Mouse (Mus musculus) midbrain, embryonic 16.5 days (tissue): Measurements from ENCODE around the gene Defa30. TPM values are rescaled to one million over a fixed set of nuclear protein-coding genes. Genes with fewer than 3 reads are reported as not detected.
"Not testable (repeated sequence)": the region's sequence is repeated elsewhere in the genome, so short reads cannot be mapped to it uniquely, and the experiment has no call there.

ENCODE experiments used
- ATAC-seq: fragments of 200-750 bp; cut with Nextera tagmentation; 2 replicates; pipeline ENCODE4 v1.8.0; 2017; ENCODE audit warnings: moderate TSS enrichment
- H3K27ac ChIP-seq: fragments of 300-500 bp; sonication (generic); 2 replicates; pipeline ENCODE4 v1.5.1; 2014; ENCODE audit warnings: mild to moderate bottlenecking, low read length, mixed read lengths
- H3K27me3 ChIP-seq: fragments of 300-500 bp; sonication (generic); 2 replicates; pipeline ENCODE4 v1.6.1; 2014; ENCODE audit warnings: low read depth, low read length, mixed read lengths; ENCODE audit not compliant: control insufficient read depth, insufficient read depth
- H3K36me3 ChIP-seq: fragments of 300-500 bp; sonication (generic); 2 replicates; pipeline ENCODE4 v1.6.1; 2014; ENCODE audit warnings: mild to moderate bottlenecking, low read length, moderate library complexity, mixed read lengths; ENCODE audit not compliant: control insufficient read depth, insufficient read depth
- H3K4me1 ChIP-seq: fragments of 300-500 bp; sonication (generic); 2 replicates; pipeline ENCODE4 v1.6.1; 2014; ENCODE audit warnings: mild to moderate bottlenecking, low read length, mixed read lengths; ENCODE audit not compliant: control insufficient read depth, insufficient read depth
- H3K4me2 ChIP-seq: fragments of 300-500 bp; sonication (generic); 2 replicates; pipeline ENCODE4 v1.6.1; 2014; ENCODE audit warnings: mild to moderate bottlenecking, low read length, mixed read lengths
- H3K4me3 ChIP-seq: fragments of 300-500 bp; sonication (generic); 2 replicates; pipeline ENCODE4 v1.5.1; 2014; ENCODE audit warnings: low read depth, mild to moderate bottlenecking, low read length, moderate library complexity, mixed read lengths
- H3K9ac ChIP-seq: fragments of 300-500 bp; sonication (generic); 2 replicates; pipeline ENCODE4 v1.6.1; 2014; ENCODE audit warnings: low read depth, low read length, mixed read lengths
- H3K9me3 ChIP-seq: fragments of 300-500 bp; sonication (generic); replicated peaks from 2 replicates; pipeline ENCODE4 v1.6.1; 2014; ENCODE audit warnings: mild to moderate bottlenecking, low read length, mixed read lengths; ENCODE audit not compliant: control insufficient read depth, poor library complexity, severe bottlenecking
- WGBS: fragments of 180-500 bp; shearing (Covaris S2); extraction: QIAGEN DNeasy Blood & Tissue Kit; methylation state at CpG from one replicate; pipeline ENCODE4 v1.1.7; 2014; 5-methylcytosine and 5-hydroxymethylcytosine counted together
- polyA plus RNA-seq: library from polyadenylated mRNA; unstranded; fragments of >200 nt; fragmentation: Nextera tagmentation; extraction: Ambion mirVana; gene quantifications from 2 replicates; pipeline ENCODE4 v1.2.1, GENCODE M21; 2015

Defa30 gene
- not detected in 2 replicates for polyA plus RNA-seq

GRCm38 (mm10) chr8:21134342-21134741 lies at the start of gene Defa30:
Defa30 (plus strand) TSS chr8:21134642.
- H3K9ac ChIP-seq, H3K27ac ChIP-seq, H3K4me1 ChIP-seq, ATAC-seq, H3K4me2 ChIP-seq, H3K9me3 ChIP-seq, H3K4me3 ChIP-seq, H3K27me3 ChIP-seq, H3K36me3 ChIP-seq: not testable (repeated sequence)
- WGBS = 52% methylated on average over 3 of the region's 3 CpGs

GRCm38 (mm10) chr8:21093106-21093505 lies 41.3 kb upstream of the Defa30 start:
- H3K36me3 ChIP-seq = no peaks in the 10 kb centered on the region
- no peak overlapping the region for H3K4me3 ChIP-seq
- H3K9me3 ChIP-seq = 0 out of 2 replicates have a peak, but pooled peaks cover 3% of the 10 kb centered on the region
- no peak overlapping the region for H3K27ac ChIP-seq
- no peak overlapping the region for H3K9ac ChIP-seq
- H3K4me1 ChIP-seq = no peaks in the 10 kb centered on the region
- 44% methylated on average over 4 of the region's 4 CpGs for WGBS
- no peaks in the 10 kb centered on the region for H3K27me3 ChIP-seq
- H3K4me2 ChIP-seq = no peak overlapping the region
- ATAC-seq = no peak

GRCm38 (mm10) chr8:21095950-21096349 lies 38.5 kb upstream of the Defa30 start, which contains the start of gene Gm14851:
Gm14851 (minus strand) TSS chr8:21096050.
- H3K27ac ChIP-seq, ATAC-seq, H3K4me3 ChIP-seq, H3K9me3 ChIP-seq, H3K27me3 ChIP-seq, H3K4me1 ChIP-seq, H3K9ac ChIP-seq, H3K4me2 ChIP-seq, H3K36me3 ChIP-seq: not testable (repeated sequence)
- no CpG with 5 or more reads among the region's 2 CpGs for WGBS

GRCm38 (mm10) chr8:21161977-21162376 lies 27.5 kb downstream of the Defa30 start, which contains the start of gene Defa22:
Defa22 (plus strand) TSS chr8:21162277.
- not testable (repeated sequence) for H3K27me3 ChIP-seq, H3K9me3 ChIP-seq, H3K9ac ChIP-seq, H3K27ac ChIP-seq, H3K4me2 ChIP-seq, ATAC-seq, H3K36me3 ChIP-seq, H3K4me3 ChIP-seq, H3K4me1 ChIP-seq
- no CpG with 5 or more reads among the region's 1 CpGs for WGBS

Other genes starting within 250 kb of the Defa30 start
- not detected in 2 replicates for gene Defb33, start 242.0 kb upstream of the Defa30 start, polyA plus RNA-seq
- not detected in 2 replicates for gene Gm15056, start 232.0 kb upstream of the Defa30 start, polyA plus RNA-seq
- not detected in 2 replicates for gene Gm6040, start 212.6 kb upstream of the Defa30 start, polyA plus RNA-seq
- gene AY761185, start 189.9 kb upstream of the Defa30 start, polyA plus RNA-seq = not detected in 2 replicates
- not detected in 2 replicates for gene Defa21, start 109.1 kb upstream of the Defa30 start, polyA plus RNA-seq
- not detected in 2 replicates for gene Defa23, start 79.6 kb upstream of the Defa30 start, polyA plus RNA-seq
- gene Defa35, start 69.6 kb upstream of the Defa30 start, polyA plus RNA-seq = not detected in 2 replicates
- not detected in 2 replicates for gene Defa25, start 50.2 kb upstream of the Defa30 start, polyA plus RNA-seq
- gene Gm14851, start 38.6 kb upstream of the Defa30 start, polyA plus RNA-seq = not detected in 2 replicates
- not detected in 2 replicates for gene Defa22, start 27.6 kb downstream of the Defa30 start, polyA plus RNA-seq
- not detected in 2 replicates for gene Defa31, start 57.0 kb downstream of the Defa30 start, polyA plus RNA-seq
- not detected in 2 replicates for gene Gm15293, start 66.9 kb downstream of the Defa30 start, polyA plus RNA-seq
- not detected in 2 replicates for gene Gm15292, start 115.1 kb downstream of the Defa30 start, polyA plus RNA-seq
- gene Defa27, start 180.9 kb downstream of the Defa30 start, polyA plus RNA-seq = not detected in 2 replicates
- not detected in 2 replicates for gene Defa29, start 192.4 kb downstream of the Defa30 start, polyA plus RNA-seq
- not detected in 2 replicates for gene Defa2, start 243.9 kb downstream of the Defa30 start, polyA plus RNA-seq